Mouse (Mus musculus) stomach, postnatal 0 days (tissue): ENCODE results near the gene Sgms1.

ENCODE experiments used
- CTCF ChIP-seq: IDR thresholded peaks from 2 replicates; pipeline ENCODE4 v1.5.1; 2016; ENCODE audit warnings: antibody characterized with exemption, low read depth, mild to moderate bottlenecking, moderate library complexity
- EP300 ChIP-seq: optimal IDR thresholded peaks from 2 replicates; pipeline ENCODE3; 2016; ENCODE audit warnings: antibody characterized with exemption

DNA sequence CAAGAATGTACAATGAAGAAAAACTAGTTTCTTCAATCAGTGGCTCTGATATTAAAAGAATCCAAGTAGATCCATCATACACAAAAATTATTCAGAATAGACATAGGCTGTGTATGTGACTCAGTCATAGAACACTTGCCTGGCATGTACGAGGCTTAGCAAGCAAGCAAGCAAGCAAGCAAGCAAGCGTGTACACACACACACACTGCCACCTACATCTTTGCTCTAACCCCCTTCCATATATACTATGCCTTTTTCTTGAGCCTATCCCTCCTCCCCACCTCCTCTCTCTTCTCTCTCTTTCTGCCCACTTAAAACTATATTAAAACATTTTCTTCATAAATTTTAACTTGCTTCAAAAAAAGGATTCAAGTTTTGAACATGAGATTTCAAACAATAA lies 54.8 kb downstream of the Sgms1 start:
- no peak for TF ChIP-seq CTCF
- TF ChIP-seq EP300, result no peak
